Mouse (Mus musculus) left cerebral cortex, adult 18-20 months (tissue): Measurements from ENCODE around the gene Fbl. TPM values are rescaled to one million over a fixed set of nuclear protein-coding genes. Genes with fewer than 3 reads are reported as not detected.

Experiments
- total RNA-seq, 2 experiments: library from RNA; stranded (reverse); gene quantifications; 2 replicates each; pipeline ENCODE4 v1.2.3; 2021

Fbl gene
- total RNA-seq, 2 experiments from 2014 or later = 47.8 to 60.2 TPM

Other genes starting within 250 kb of the Fbl start
- gene Zfp974, start 240.2 kb upstream of the Fbl start, total RNA-seq = 10 to 100 TPM; 15.0 to 17.5 TPM
- gene Zfp780b, start 190.5 kb upstream of the Fbl start, total RNA-seq = 10 to 100 TPM; 21.4 to 22.0 TPM
- 1 to 10 TPM; 7.1 to 7.5 TPM for gene Zfp850, start 155.6 kb upstream of the Fbl start, total RNA-seq
- 100 to 1,000 TPM; 126 to 128 TPM for gene Psmc4, start 119.6 kb upstream of the Fbl start, total RNA-seq
- gene Fcgbp, start 98.5 kb upstream of the Fbl start, total RNA-seq = under 1 TPM; 0.30 to 0.58 TPM
- under 1 TPM in 1 of 2 experiments, not detected in 1; 0.09 TPM for gene 9530053A07Rik, start 40.2 kb upstream of the Fbl start, total RNA-seq
- gene Dyrk1b, start 9.8 kb downstream of the Fbl start, total RNA-seq = 10 to 100 TPM; 39.6 to 40.6 TPM
- gene Eid2, start 98.2 kb downstream of the Fbl start, total RNA-seq = 10 to 100 TPM; 62.3 to 65.2 TPM
- 10 to 100 TPM; 30.2 to 30.8 TPM for gene Eid2b, start 108.0 kb downstream of the Fbl start, total RNA-seq
- under 1 TPM in 1 of 2 experiments, not detected in 1; 0.44 TPM for gene Selenov, start 121.5 kb downstream of the Fbl start, total RNA-seq
- 1 to 10 TPM; 1.5 to 1.6 TPM for gene Dll3, start 132.5 kb downstream of the Fbl start, total RNA-seq
- 10 to 100 TPM; 36.8 to 43.2 TPM for gene Timm50, start 142.4 kb downstream of the Fbl start, total RNA-seq
- gene Supt5, start 169.0 kb downstream of the Fbl start, total RNA-seq = 100 to 1,000 TPM; 116 TPM
- 100 to 1,000 TPM; 462 to 497 TPM for gene Rps16, start 180.9 kb downstream of the Fbl start, total RNA-seq
- gene Plekhg2, start 202.9 kb downstream of the Fbl start, total RNA-seq = 1 to 10 TPM; 4.8 to 5.2 TPM
- 1 to 10 TPM; 1.4 to 2.3 TPM for gene Zfp36, start 210.5 kb downstream of the Fbl start, total RNA-seq
- gene Med29, start 223.0 kb downstream of the Fbl start, total RNA-seq = 10 to 100 TPM; 20.3 to 22.0 TPM
- 10 to 100 TPM; 54.8 to 59.0 TPM for gene Paf1, start 223.2 kb downstream of the Fbl start, total RNA-seq